Mouse (Mus musculus) thymus, adult 2 months (tissue): ENCODE measurements around the gene Synpo2. TPM values are rescaled to one million over a fixed set of nuclear protein-coding genes. Genes with fewer than 3 reads are reported as not detected.

Source experiments
- DNase-seq: peaks from one replicate; pipeline ENCODE4 v3.0.0; 2021
- H3K27ac ChIP-seq: fragments of 200-500 bp; 2 replicates; pipeline ENCODE4 v1.5.1; 2012; ENCODE audit warnings: low read length, control low read depth; ENCODE audit not compliant: control insufficient read depth, insufficient read depth
- H3K27me3 ChIP-seq: fragments of 200-500 bp; 2 replicates; pipeline ENCODE4 v1.6.1; 2012; ENCODE audit warnings: mild to moderate bottlenecking, low read length, moderate library complexity, mixed read lengths; ENCODE audit not compliant: control insufficient read depth, insufficient read depth
- H3K36me3 ChIP-seq: fragments of 200-500 bp; 2 replicates; pipeline ENCODE4 v1.6.1; 2012; ENCODE audit warnings: mild to moderate bottlenecking, low read length, moderate library complexity; ENCODE audit not compliant: control insufficient read depth, insufficient read depth
- H3K4me1 ChIP-seq: fragments of 200-500 bp; replicated peaks from 2 replicates; pipeline ENCODE4 v1.6.1; 2012; ENCODE audit warnings: low read length; ENCODE audit not compliant: control insufficient read depth, insufficient read depth
- H3K4me3 ChIP-seq: fragments of 200-500 bp; 2 replicates; pipeline ENCODE4 v1.5.1; 2012; ENCODE audit warnings: mild to moderate bottlenecking, low read length, control low read depth, moderate library complexity; ENCODE audit not compliant: control insufficient read depth, insufficient read depth
- CTCF ChIP-seq: fragments of 200-500 bp; IDR thresholded peaks from 2 replicates; pipeline ENCODE4 v1.5.1; 2012; ENCODE audit warnings: mild to moderate bottlenecking, control low read depth, low read length, moderate library complexity, borderline replicate concordance; ENCODE audit not compliant: control insufficient read depth, poor library complexity, insufficient read depth; ENCODE audit errors: extremely low read depth
- POLR2A ChIP-seq: fragments of 200-500 bp; IDR thresholded peaks from 2 replicates; pipeline ENCODE4 v1.6.1; 2012; ENCODE audit warnings: mild to moderate bottlenecking, low read length, control low read depth, moderate library complexity; ENCODE audit not compliant: control insufficient read depth, poor library complexity, insufficient read depth; ENCODE audit errors: extremely low read depth
- WGBS: fragments of 180-500 bp; shearing (Covaris S2); methylation state at CpG from one replicate; pipeline ENCODE4 v1.1.7; 2018; 5-methylcytosine and 5-hydroxymethylcytosine counted together
- polyA plus RNA-seq: library from polyadenylated mRNA; depleted of rRNA; stranded (reverse); fragments of >200 nt; gene quantifications from 2 replicates; pipeline ENCODE4 v1.2.3, GENCODE M21; 2012; rRNA removed

Synpo2 gene
- polyA plus RNA-seq, 1 experiment = 8.7 TPM

DNA sequence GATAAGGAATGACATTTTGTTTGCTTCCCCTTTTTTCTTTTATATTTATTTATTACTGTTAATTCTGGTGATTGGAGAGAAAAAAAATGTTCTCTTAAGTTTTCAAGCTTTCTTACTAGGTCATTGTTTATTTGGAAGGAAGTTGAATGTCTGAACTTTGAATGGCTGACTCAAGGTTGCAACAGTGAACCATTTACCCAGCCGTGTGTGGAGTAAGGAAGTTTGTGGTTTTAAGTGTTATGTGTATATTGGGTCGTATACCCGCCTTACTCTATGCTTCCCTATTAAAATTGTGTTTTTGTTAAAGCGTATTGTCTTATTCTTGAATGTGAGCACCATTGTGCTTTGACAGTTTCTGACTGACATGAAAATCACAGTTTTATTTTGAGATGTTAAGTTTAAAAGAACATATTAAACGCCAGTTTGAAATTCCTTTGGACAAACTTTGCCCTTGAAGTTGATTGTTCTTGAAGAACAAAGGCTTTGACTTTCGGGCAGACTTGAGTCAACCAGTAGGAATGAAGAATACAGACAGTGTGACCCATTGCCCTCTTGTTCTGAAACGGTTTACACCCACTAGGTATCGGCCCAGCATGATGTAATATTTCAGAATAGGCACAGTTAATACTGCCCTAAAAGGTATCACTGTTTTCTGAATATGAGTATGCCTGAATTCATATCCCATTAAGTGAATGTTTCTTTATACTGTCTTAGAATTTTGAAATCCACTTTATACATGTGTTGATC is 182.6 kb downstream of the Synpo2 start:
- no peak for DNase-seq
- no peaks in the 10 kb centered on the region for H3K27me3 ChIP-seq
- WGBS = 41% methylated on average over 8 of the region's 8 CpGs
- H3K27ac ChIP-seq = no peak overlapping the region
- TF ChIP-seq POLR2A = no peak
- no peak for TF ChIP-seq CTCF
- 0 out of 2 replicates have a peak, but pooled peaks cover 2% of the 10 kb centered on the region for H3K4me1 ChIP-seq
- no peaks in the 10 kb centered on the region for H3K36me3 ChIP-seq
- no peak overlapping the region for H3K4me3 ChIP-seq

DNA sequence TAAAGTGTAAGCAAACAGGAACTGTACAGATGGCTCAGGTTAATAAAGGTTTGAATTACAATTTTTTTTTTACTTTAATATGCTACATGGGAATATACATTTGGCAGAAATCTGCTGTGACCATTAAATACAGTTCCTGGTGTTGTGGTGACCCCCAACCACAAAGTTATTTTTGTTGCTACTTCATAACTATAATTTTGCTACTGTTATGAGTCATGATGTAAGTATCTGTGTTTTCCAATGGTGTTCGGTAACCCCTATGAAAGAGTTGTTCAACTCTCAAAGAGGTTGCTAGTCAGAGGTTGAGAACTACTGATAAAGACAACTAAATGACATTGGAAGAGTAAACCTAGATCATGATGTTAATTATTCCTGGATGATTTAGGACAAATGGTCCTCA is 193.6 kb downstream of the Synpo2 start:
- no peak for DNase-seq
- TF ChIP-seq CTCF = no peak
- no peak for TF ChIP-seq POLR2A
- WGBS = 96% methylated on average over 1 of the region's 1 CpGs
- Histone ChIP-seq H3K4me3 (no peak overlapping the region), H3K4me1 (no peaks in the 10 kb centered on the region), H3K36me3 (no peaks in the 10 kb centered on the region), H3K27me3 (no peaks in the 10 kb centered on the region), H3K27ac (no peak overlapping the region)

DNA sequence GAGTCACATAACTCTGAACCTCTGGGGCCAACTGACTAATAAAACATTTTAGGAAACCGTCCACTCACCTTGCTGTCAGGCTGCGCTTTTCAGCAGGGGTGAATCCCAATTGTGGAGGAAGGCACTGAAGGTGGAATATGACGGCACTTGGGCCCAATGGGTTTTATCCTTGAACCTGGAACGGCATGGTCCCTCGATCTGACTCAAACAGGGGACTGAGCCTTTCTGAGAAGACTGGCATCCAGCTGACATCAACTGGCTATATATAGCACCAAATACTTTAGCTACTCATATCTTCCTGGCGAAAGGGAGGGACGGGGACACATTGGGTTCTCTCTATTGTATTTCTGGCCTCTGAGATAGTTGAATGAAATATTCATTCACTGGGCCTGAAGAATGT is 201.2 kb downstream of the Synpo2 start, which contains the start of gene Myoz2:
TSS of gene Myoz2 (minus strand) at position 264 of the 400 bp plus-strand sequence.
- WGBS = 95% methylated on average over 7 of the region's 7 CpGs
- Histone ChIP-seq H3K27ac (no peak within 1 kb of the TSS), H3K4me3 (no peak within 1 kb of the TSS), H3K4me1 (no peaks in the 10 kb centered on the region), H3K36me3 (no peaks in the 10 kb centered on the region), H3K27me3 (no peaks in the 10 kb centered on the region)
- TF ChIP-seq POLR2A (no peak), CTCF (no peak)
- no peak for DNase-seq

DNA sequence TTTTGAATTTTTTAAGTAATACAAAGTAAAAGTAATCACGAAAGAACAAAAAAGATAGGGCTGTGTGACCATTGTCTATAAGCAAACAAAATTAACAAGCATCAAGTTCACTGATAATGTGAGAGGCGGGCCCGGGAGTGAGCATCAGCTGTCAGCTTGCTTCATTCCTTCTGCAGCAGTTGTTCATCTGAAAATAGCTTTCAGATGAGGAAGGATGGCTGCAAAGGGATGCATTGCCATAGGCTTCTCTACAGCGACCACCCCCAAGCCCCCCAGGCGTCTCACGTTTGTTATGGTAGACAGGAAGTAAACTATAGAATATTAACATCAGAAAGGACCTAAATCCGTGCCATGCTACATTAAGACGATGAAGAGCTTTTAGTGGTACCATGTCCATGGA is 202.1 kb downstream of the Synpo2 start:
- no peak overlapping the region for H3K4me3 ChIP-seq

More for the DNA sequence above, 202.1 kb downstream of the Synpo2 start:
- DNase-seq = no peak
- TF ChIP-seq CTCF (no peak), POLR2A (no peak)
- 94% methylated on average over 8 of the region's 8 CpGs for WGBS
- no peaks in the 10 kb centered on the region for H3K27me3 ChIP-seq
- no peaks in the 10 kb centered on the region for H3K36me3 ChIP-seq
- no peaks in the 10 kb centered on the region for H3K4me1 ChIP-seq
- no peak overlapping the region for H3K27ac ChIP-seq

Other genes starting within 250 kb of the Synpo2 start
- 1.5 and 13.5 TPM in 2 replicates for gene Myoz2, start 201.1 kb downstream of the Synpo2 start, polyA plus RNA-seq
- 30.2 and 34.0 TPM in 2 replicates for gene Sec24d, start 31.3 kb upstream of the Synpo2 start, polyA plus RNA-seq
- gene Mettl14, start 150.0 kb upstream of the Synpo2 start, polyA plus RNA-seq = 8.5 and 8.8 TPM in 2 replicates
- gene Prss12, start 210.8 kb upstream of the Synpo2 start, polyA plus RNA-seq = 0.41 and 0.49 TPM in 2 replicates